Mouse (Mus musculus) hindbrain, embryonic 14.5 days (tissue): Measurements from ENCODE around the gene Gm32717. TPM values are rescaled to one million over a fixed set of nuclear protein-coding genes. Genes with fewer than 3 reads are reported as not detected.
"Not testable (repeated sequence)": the region's sequence is repeated elsewhere in the genome, so short reads cannot be mapped to it uniquely, and the experiment has no call there.

ENCODE experiments used
- ATAC-seq: fragments of 200-750 bp; cut with Nextera tagmentation; 2 replicates; pipeline ENCODE4 v1.8.0; 2017; ENCODE audit warnings: moderate number of reproducible peaks, mild to moderate bottlenecking, moderate TSS enrichment, moderate library complexity; ENCODE audit not compliant: low FRiP score
- DNase-seq: peaks from one replicate; pipeline ENCODE4 v3.0.0-alpha.2; 2015; ENCODE audit warnings: low spot score
- H3K27ac ChIP-seq: fragments of 300-500 bp; sonication (generic); 2 replicates; pipeline ENCODE4 v1.5.1; 2014; ENCODE audit warnings: mild to moderate bottlenecking, moderate library complexity
- H3K27me3 ChIP-seq: fragments of 300-500 bp; sonication (generic); 2 replicates; pipeline ENCODE4 v1.6.1; 2014; ENCODE audit warnings: mild to moderate bottlenecking, low read length, mixed read lengths; ENCODE audit not compliant: control insufficient read depth, insufficient read depth
- H3K36me3 ChIP-seq: fragments of 300-500 bp; sonication (generic); replicated peaks from 2 replicates; pipeline ENCODE4 v1.6.1; 2014; ENCODE audit not compliant: control insufficient read depth, insufficient read depth
- H3K4me1 ChIP-seq: fragments of 300-500 bp; sonication (generic); replicated peaks from 2 replicates; pipeline ENCODE4 v1.6.1; 2014; ENCODE audit warnings: antibody characterized with exemption, low read length, mixed read lengths; ENCODE audit not compliant: control insufficient read depth, insufficient read depth
- H3K4me2 ChIP-seq: fragments of 300-500 bp; sonication (generic); replicated peaks from 2 replicates; pipeline ENCODE4 v1.6.1; 2014; ENCODE audit warnings: mild to moderate bottlenecking, moderate library complexity
- H3K4me3 ChIP-seq: fragments of 300-500 bp; sonication (generic); replicated peaks from 2 replicates; pipeline ENCODE4 v1.5.1; 2014; ENCODE audit warnings: mild to moderate bottlenecking, low read length
- H3K9ac ChIP-seq: fragments of 300-500 bp; sonication (generic); 2 replicates; pipeline ENCODE4 v1.6.1; 2014
- H3K9me3 ChIP-seq: fragments of 300-500 bp; sonication (generic); 2 replicates; pipeline ENCODE4 v1.6.1; 2016; ENCODE audit warnings: low read length; ENCODE audit not compliant: control insufficient read depth
- WGBS: fragments of 180-500 bp; shearing (Covaris S2); extraction: QIAGEN DNeasy Blood & Tissue Kit; methylation state at CpG from one replicate; pipeline ENCODE4 v1.1.7; 2014; 5-methylcytosine and 5-hydroxymethylcytosine counted together
- polyA plus RNA-seq: library from polyadenylated mRNA; unstranded; fragments of >200 nt; fragmentation: Nextera tagmentation; extraction: Ambion mirVana; gene quantifications from 2 replicates; pipeline ENCODE4 v1.2.1, GENCODE M21; 2014

Gene Gm32717
- 0.23 and 0.43 TPM in 2 replicates for polyA plus RNA-seq

DNA sequence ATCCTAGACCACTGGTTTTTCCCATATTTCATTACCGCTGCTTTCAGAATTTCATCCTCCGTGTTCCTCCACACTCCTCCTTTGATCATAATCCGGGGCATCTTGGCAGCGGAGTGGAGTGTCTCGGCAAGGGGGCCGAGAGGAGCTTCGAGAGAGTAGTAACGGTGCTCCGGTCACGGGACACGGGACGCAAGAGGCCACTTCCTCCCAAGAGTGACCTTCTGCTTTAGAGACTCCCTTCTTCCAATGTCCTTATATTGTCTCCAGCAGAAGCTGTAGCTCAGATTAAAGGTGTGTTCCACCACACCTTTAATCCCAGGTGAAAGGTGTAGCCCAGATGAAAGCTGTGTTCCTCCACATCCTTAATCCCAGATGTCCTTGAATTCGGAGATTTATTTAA is at the start of gene Gm32717:
TSS of gene Gm32717 (minus strand) at position 101 of the 400 bp plus-strand sequence.
- not testable (repeated sequence) for H3K9ac ChIP-seq, H3K4me3 ChIP-seq, H3K36me3 ChIP-seq, H3K27ac ChIP-seq, H3K9me3 ChIP-seq, H3K4me1 ChIP-seq, H3K27me3 ChIP-seq, DNase-seq, ATAC-seq, H3K4me2 ChIP-seq
- no CpG with 5 or more reads among the region's 13 CpGs for WGBS

DNA sequence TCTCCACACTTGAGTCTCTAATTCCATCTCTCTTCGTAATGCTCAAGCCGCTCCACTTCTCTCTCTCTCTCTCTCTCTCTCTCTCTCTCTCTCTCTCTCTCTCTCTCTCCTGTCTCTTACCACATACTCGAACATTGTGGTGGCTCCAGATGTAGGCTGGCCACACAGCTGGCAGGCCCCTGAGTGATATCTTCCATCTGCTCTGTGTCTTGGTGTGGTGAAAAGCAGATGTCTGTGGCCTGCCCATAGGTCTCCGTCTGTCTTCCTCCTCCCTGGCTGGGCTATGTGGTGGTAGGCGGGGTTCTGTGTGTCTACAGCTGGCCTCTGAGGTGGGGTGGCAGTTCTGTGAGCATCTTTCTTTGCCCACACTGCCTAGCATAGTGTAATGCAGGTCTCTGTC is 42.4 kb upstream of the Gm32717 start:
- not testable (repeated sequence) for ATAC-seq, H3K9ac ChIP-seq, H3K4me3 ChIP-seq, H3K9me3 ChIP-seq, H3K4me2 ChIP-seq, H3K4me1 ChIP-seq, H3K27ac ChIP-seq, H3K27me3 ChIP-seq, DNase-seq, H3K36me3 ChIP-seq
- no CpG with 5 or more reads among the region's 5 CpGs for WGBS

DNA sequence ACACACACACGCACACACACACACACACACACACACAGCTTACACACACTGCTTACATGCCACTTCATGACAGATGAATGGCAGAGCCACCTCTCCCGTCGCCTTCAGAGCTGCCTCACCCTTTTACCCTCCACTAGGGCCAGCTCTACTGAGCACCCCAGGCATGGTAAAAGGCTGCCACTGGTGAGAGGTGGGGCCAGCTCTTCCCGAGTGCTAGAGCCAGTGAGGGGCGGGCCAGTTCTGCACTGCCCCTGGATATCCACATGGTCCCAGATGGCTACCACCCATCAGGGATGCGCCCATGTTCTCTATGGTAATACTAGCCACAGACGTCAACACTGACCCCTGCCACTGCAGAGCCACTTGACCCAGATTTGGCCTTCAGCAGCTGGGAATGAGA is 42.0 kb upstream of the Gm32717 start:
- DNase-seq, H3K9me3 ChIP-seq, H3K4me3 ChIP-seq, H3K9ac ChIP-seq, H3K27me3 ChIP-seq, ATAC-seq, H3K4me2 ChIP-seq, H3K4me1 ChIP-seq, H3K36me3 ChIP-seq, H3K27ac ChIP-seq: not testable (repeated sequence)
- WGBS = 74% methylated on average over 6 of the region's 7 CpGs

DNA sequence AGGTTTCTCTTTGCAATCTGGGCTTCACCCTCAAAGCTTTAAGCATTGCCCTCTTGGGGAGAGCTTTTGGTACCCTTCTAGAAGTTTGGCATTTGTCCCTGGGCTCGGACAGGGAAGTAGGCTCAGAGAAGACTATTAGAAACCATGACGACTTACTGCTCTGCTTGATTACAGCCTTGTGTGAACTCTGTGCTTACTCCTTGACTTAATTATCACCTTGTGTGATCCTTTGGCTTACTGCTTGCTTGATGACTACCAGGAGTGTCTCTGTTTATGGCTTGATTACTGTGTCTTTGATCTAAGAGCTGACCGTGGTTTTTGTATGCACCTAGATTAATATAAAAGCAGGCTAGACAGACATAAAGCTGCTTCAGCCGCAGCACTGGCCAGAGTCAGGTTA is 37.5 kb upstream of the Gm32717 start:
- H3K4me2 ChIP-seq, H3K36me3 ChIP-seq, H3K4me1 ChIP-seq, H3K9ac ChIP-seq, H3K27ac ChIP-seq, DNase-seq, H3K9me3 ChIP-seq, H3K27me3 ChIP-seq, ATAC-seq, H3K4me3 ChIP-seq: not testable (repeated sequence)
- WGBS = no CpG with 5 or more reads among the region's 4 CpGs

DNA sequence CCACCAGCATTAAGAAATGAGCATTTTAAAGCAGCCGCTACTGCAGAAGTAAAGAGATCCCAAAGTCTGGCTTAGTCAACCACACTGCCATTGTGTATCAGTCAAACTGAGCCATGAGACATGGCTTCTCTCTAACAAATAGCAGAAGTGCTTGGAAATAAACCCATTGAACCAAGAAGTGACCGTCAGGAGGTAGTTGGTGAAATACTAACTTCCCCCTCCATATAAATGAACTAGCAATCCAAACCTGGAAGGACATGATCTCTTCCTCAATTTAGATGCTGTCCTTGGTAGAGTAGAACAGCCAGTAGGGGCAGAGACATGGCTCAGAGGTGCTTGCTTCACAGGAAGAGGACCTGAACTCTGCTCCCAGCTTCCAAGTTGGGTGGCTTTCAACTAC is 30.8 kb upstream of the Gm32717 start:
- not testable (repeated sequence) for H3K9me3 ChIP-seq, H3K27me3 ChIP-seq, H3K36me3 ChIP-seq, H3K4me2 ChIP-seq, H3K4me3 ChIP-seq, H3K27ac ChIP-seq, H3K4me1 ChIP-seq, ATAC-seq, H3K9ac ChIP-seq, DNase-seq
- WGBS = 100% methylated on average over 1 of the region's 2 CpGs

DNA sequence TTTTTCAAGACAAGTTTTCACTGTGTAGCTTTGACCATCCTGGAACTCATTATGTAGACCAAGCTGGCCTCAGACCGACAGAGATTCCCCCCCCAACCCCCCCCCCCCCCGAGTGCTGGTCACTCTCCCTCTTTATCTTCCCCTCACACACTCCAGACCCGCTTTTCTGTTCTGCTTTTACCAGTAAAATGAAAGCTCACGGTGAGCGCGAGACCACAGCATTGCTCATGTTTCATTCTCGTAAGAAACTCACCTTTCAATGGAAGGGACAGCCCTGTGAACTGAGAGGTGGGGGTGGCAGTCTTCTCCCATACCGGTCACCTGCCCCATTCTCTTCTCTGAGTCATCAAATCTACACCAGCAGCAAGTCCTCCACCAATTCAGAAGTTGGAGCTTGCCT is 28.2 kb upstream of the Gm32717 start:
- no CpG with 5 or more reads among the region's 8 CpGs for WGBS
- not testable (repeated sequence) for H3K9ac ChIP-seq, H3K4me1 ChIP-seq, H3K27ac ChIP-seq, ATAC-seq, H3K4me2 ChIP-seq, DNase-seq, H3K27me3 ChIP-seq, H3K36me3 ChIP-seq, H3K4me3 ChIP-seq, H3K9me3 ChIP-seq

DNA sequence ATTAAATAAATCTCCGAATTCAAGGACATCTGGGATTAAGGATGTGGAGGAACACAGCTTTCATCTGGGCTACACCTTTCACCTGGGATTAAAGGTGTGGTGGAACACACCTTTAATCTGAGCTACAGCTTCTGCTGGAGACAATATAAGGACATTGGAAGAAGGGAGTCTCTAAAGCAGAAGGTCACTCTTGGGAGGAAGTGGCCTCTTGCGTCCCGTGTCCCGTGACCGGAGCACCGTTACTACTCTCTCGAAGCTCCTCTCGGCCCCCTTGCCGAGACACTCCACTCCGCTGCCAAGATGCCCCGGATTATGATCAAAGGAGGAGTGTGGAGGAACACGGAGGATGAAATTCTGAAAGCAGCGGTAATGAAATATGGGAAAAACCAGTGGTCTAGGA is 17.8 kb upstream of the Gm32717 start, which contains the start of gene Gm32802:
TSS of gene Gm32802 (plus strand) at position 301 of the 400 bp plus-strand sequence.
- not testable (repeated sequence) for H3K4me1 ChIP-seq, DNase-seq, H3K9ac ChIP-seq, H3K27ac ChIP-seq, H3K9me3 ChIP-seq, H3K36me3 ChIP-seq, H3K27me3 ChIP-seq, ATAC-seq, H3K4me2 ChIP-seq, H3K4me3 ChIP-seq
- no CpG with 5 or more reads among the region's 13 CpGs for WGBS

DNA sequence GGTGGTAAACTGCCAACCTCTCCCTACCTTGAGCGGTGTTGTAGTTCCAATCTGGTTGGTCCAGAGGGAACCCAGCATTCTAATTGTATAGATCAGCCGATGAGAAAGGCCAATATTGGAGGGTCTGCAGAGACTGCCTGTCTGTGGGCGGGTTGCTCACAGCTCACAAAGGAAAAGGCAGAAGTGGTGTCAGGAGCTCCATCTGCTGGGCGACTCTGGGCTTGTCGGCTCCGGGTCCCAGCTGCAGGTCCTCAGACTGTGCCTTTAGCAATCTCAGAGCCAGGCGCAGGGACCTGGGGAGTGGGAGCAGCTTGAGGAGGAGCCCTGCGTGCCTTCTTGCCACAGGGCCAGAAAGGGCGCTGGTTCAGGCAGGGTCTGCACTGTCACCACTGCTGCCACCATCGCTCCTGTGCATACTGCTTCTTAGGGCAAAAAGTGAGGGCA is 10.3 kb upstream of the Gm32717 start:
- Histone ChIP-seq H3K36me3 (no peaks in the 10 kb centered on the region), H3K9me3 (no peaks in the 10 kb centered on the region), H3K4me2 (peak overlapping the region; percentile 23), H3K9ac (peak overlapping the region; percentile 44; the same call in 1 of the 2 replicates), H3K4me3 (no peak overlapping the region), H3K27me3 (no peaks in the 10 kb centered on the region), H3K27ac (no peak overlapping the region), H3K4me1 (no peaks in the 10 kb centered on the region)
- ATAC-seq (peak; percentile 69; the same call in 1 of the 2 replicates), DNase-seq (peak; percentile 74)
- 26% methylated on average over 10 of the region's 10 CpGs for WGBS

DNA sequence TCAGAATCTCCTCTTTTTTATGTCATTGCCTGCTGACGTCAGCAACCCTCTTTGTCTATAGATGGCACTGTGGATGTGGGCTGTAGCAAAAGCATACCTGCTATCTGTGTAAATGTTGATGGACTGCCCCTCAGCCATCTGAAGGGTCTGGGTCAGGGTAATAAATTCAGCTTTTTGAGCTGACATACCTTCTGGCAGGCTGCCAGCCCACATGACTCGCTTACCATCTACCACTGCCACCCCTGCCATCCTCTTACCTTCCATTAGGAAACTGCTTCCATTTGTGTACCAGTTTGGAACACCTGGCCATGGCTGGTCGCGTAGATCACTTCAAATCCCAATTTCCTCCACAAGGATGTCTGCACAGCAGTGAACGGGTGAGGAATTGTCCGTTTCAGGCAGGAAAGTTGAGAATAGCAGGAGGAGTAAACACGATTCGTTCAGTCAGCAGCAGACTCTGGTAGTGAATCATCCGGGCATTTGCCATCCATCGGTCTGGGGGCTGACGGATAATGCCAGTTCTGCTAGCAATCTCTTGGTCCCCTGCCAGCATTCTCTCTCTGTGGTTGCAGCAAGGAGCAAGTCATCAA is 8.5 kb upstream of the Gm32717 start:
- H3K36me3 ChIP-seq, H3K9ac ChIP-seq, H3K27ac ChIP-seq, H3K4me2 ChIP-seq, ATAC-seq, H3K4me3 ChIP-seq, H3K4me1 ChIP-seq, H3K9me3 ChIP-seq, H3K27me3 ChIP-seq: not testable (repeated sequence)
- WGBS = 69% methylated on average over 11 of the region's 11 CpGs
- peak; percentile 23 for DNase-seq

DNA sequence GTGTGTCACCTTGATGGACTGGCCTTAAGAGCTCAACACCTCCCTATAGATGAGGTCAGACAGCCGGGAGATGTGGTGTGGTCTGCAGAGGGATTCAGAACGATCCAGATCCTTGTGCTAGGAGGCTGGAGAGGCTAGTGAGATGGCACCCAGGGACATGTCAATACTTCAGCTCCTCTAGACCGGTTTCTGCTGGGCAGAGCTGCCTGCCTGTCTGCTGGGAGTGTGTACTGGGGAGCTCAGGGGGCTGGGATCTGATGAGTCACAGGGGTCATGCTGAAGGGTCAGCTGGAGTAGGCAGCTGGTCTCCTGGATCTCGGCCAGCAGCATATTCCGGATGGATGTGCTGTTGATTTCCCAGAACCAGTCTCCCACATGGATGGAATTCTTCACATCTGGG is 8.0 kb downstream of the Gm32717 start:
- not testable (repeated sequence) for H3K36me3 ChIP-seq, H3K27me3 ChIP-seq, DNase-seq, H3K4me2 ChIP-seq, ATAC-seq, H3K9ac ChIP-seq, H3K9me3 ChIP-seq, H3K27ac ChIP-seq, H3K4me3 ChIP-seq, H3K4me1 ChIP-seq
- WGBS = 80% methylated on average over 1 of the region's 5 CpGs
